Mouse (Mus musculus) CD8-positive naive resting alpha-beta T cell, adult 2 months (primary cell): ENCODE measurements around the gene Fam229b.
A peak's percentile ranks its signal among the peaks of the same experiment; 100 is the strongest.

Source experiments
- DNase-seq, 2 experiments: peaks; one replicate each; pipeline ENCODE4 v3.0.0; 2022; ENCODE audit warnings: low read depth in 2 of 2, low spot score in 2 of 2

Gene Fam229b

GRCm38 (mm10) chr10:39133462-39134310, at the start of gene Fam229b, which contains the start of gene Tube1:
Fam229b (minus strand) TSS chr10:39133914.
Tube1 (plus strand) TSS chr10:39133976.
- peak; percentile 72 to 85 for DNase-seq

GRCm38 (mm10) chr10:39176981-39177380, 43.3 kb upstream of the Fam229b start:
- no peak for DNase-seq

DNA sequence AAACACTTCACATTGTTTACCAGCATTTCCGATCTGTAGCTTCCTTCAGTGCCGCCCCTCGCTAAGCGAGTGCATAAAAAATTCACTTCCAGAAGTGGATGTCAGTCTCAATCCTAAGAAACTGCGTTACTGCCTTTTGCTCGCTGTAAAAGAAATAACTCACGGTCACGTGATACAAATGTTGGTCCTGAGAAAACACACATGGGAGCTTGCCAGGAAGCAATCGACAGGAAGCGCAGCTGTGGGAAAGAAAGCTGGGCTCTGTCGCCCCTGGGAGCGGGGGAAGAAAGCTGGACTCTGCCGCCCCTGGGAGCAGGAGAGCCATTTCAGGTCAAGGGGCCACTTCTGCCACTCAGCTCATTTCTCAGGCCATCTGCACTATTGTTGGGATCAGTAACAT, 39.4 kb upstream of the Fam229b start:
- no peak for DNase-seq

DNA sequence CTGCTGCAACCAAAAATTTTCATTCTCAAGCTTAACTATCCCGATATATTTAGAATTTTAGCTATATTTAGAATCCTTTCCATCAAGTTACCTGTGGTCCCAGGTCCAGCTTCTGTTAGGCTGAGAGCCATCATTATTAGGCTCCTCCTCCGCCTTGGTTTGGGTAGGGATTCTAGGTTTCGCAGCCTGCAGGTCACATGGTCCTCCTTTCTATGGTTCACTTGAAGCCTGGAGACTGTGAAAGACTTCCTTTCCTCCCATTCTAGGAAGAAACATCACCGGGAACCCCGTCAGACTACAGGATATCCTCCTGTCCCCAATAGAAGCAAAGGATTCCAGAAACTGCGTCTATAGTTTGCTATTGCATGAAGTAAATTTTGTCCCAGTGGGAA, 38.8 kb upstream of the Fam229b start:
- no peak for DNase-seq

DNA sequence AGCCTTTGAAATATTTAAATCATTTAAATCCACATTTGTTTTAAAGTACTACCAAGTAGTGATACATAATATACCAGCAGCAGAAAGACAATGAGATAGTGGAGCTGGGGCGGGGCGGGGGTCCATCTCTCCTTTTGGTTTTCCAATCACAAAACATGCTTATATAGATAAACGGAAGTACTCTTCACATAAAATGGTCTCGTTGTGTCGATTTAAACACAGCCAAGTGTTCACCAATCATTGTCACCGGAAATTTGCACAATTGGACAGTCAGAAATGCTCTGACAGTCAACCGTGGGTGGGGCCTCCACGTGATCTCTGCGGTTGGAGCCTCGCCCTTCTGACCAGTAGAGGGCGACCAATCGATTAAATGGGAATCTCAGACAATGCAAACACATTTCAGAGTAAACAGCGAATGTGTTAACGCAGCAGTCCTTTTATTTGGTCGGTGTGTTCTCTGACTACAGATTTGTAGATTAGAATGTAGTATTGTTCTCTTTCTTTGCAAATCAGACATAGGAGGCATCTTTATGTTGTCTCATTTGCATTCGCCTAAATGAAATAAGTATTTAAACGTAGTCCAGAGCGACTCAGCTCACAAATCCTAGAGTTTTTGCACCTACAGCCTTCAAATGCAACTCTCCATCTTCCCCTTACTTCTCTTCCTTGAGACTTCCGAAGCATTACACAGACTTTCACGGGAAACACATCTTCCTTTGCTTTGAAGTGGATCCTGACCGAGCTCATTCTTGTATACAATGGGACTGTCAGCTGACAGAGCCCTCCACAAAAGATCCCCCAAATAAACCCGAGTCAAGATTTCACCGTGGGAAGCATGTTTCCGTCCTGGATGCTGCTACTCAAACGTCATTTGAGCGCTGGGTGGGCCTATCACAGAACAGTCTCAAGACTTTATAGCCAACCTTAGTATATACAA, 38.2 kb upstream of the Fam229b start:
- DNase-seq = peak; percentile 85 to 95

DNA sequence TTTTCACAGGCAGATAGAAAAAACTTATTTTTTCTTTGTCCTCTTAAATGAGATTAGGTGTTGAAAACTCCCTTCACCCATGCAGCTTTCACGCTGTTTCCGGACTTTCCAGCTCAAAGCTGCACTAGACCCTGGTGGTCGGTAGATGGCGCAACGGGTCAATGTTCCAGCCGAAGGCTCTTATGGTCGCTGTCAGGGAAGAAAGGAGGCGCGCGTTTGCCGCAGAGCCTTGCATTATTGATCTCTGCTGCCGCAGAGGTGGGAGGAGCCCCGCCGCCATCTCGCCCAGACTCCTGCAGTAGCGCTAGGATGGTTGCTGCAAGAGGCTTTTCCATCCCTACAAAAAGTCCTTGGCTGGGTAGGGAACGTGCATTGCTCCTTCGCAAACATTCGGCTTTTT, 37.4 kb upstream of the Fam229b start:
- peak; percentile 92 to 93 for DNase-seq

DNA sequence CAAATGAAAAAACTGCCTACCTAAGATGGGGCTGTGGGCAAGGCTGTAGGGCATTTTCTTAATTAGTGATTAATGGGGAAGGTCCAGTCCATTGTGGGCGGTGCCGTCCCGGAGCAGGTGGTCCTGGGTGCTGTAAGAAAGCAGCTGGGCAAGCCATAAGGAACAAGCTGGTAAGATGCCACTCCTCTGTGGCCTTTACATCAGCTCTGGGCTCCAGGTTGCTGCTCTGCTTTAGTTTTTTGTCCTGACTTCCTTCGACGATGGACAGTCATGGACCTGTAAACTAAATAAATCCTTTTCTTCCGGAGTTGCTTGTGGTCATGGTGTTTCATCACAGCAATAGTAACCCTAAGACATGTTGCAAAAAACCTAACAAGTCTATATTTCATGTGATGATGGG, 37.0 kb upstream of the Fam229b start:
- DNase-seq = no peak

GRCm38 (mm10) chr10:39170181-39170580, 36.5 kb upstream of the Fam229b start:
- peak; percentile 74 to 84 for DNase-seq

DNA sequence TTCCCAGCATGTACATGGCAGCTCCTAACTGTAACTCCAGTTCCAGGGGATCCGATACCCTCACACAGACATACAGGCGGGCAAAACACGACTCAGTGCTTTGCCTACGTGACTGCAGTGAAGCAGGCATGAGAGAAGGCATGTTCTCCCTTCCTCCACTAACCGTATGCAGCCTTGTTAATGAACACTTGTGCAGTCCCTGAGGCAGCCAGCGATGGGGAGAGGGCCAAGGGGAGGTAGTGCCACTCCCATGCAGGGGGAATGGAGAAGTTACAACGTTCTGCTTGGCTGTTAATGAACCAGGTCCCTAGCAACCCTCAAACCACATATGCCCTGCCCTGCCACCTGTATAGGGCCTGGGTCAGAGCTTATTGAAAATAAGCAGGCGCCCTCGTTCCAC, 35.9 kb upstream of the Fam229b start:
- no peak for DNase-seq

- no peak for DNase-seq
These were observed 33.9 kb upstream of the Fam229b start for GRCm38 (mm10) chr10:39167611-39168010.

- no peak for DNase-seq
These were observed 32.0 kb upstream of the Fam229b start for GRCm38 (mm10) chr10:39165632-39166115.

DNA sequence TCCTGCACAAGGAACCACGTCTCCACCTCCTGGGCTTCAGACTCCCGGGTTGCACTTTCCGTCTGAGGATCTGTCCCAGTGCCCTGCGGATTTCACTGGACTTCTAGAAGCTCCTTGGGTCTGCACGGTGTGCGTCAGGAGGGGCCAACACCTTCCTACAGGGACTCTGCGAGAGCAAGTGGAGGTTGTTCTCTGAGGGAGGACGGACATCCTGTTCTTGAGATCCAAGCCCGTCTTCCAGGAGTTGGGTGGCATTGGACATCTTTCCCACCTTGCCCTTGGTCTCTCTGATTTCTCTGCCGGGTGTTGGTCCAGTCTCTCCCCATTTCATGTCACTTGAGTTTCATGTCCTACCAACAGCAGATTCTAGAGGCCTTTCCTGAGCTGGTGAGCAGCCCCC, 30.0 kb upstream of the Fam229b start, which contains the start of gene Ccn6:
Gene Ccn6 (minus strand): TSS at position 101 of the 400 bp plus-strand sequence.
- DNase-seq = no peak

DNA sequence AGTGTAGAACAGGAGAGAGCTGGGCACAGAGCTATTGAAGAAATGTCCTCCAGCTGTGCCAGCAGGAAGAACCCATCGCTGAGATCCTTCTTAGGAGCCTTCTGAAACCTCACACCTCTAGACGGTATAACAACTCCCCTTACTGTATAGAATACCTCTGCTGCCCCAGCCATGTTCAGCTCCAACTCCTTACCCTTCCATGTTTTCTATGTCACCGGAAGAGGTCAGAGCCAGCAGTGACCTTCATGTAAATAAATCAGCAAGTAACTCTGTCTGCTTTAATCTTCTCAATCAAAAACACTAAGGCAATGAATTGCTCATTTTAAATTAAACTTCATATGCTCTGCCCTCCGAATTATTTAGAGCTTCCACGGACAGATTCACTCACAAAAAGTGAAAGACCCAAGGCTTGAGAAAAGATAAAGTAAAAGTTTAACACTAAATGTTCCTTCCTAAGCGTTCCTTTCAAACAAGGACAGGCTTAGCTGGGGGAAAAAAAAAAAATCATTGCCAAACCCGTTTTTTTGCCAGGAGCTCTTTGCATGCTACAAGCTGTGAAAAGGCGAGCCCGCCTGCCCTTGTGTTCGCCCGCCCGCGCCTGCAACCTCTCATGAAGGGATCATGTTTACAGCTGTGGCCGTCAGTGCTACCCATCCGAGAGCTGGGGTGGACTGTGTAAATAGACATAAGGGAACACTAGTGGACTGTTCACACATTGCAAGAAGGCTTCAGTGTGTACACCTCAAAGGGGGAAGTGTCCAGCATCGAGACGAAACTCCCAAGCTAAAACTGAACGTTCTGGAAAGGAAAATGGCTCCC, 29.2 kb upstream of the Fam229b start:
- DNase-seq = no peak

DNA sequence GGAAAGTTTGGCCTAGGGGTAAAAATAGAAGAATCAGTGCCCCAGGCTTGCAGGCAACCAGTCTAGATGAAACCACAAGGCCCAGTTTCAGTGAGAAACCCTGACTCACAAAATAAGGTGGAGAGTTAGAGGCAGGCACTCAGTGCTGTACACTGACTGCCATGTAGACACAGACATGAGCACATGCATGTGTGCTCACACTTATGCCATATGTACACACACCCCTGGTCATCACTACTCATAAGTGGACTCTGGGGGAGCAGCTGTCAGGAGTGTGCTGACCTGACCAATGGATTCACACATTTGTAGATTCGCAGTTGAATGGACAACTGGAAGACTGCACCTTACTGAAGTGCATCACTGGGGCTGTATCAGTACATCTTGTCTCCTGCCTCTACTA, 27.7 kb upstream of the Fam229b start:
- DNase-seq = no peak

- DNase-seq = no peak
These were observed 24.6 kb upstream of the Fam229b start for GRCm38 (mm10) chr10:39158306-39158705.

GRCm38 (mm10) chr10:39157321-39157720, 23.6 kb upstream of the Fam229b start:
- no peak for DNase-seq

- no peak for DNase-seq
These were observed 23.0 kb upstream of the Fam229b start for GRCm38 (mm10) chr10:39156719-39157118.

GRCm38 (mm10) chr10:39142216-39142615, 8.5 kb upstream of the Fam229b start:
- no peak for DNase-seq

GRCm38 (mm10) chr10:39141401-39141800, 7.7 kb upstream of the Fam229b start:
- no peak for DNase-seq

- no peak for DNase-seq
These were observed 7.1 kb upstream of the Fam229b start for GRCm38 (mm10) chr10:39140843-39141242.

- no peak for DNase-seq
These were observed 5.0 kb upstream of the Fam229b start for GRCm38 (mm10) chr10:39138761-39139160.
